Mouse (Mus musculus) neural tube, embryonic 11.5 days (tissue): ENCODE results near the gene Zfp423. TPM values are rescaled to one million over a fixed set of nuclear protein-coding genes. Genes with fewer than 3 reads are reported as not detected.

Experiments used
- ATAC-seq: fragments of 200-750 bp; cut with Nextera tagmentation; 2 replicates; pipeline ENCODE4 v1.8.0; 2017; ENCODE audit warnings: moderate number of reproducible peaks, mild to moderate bottlenecking, moderate TSS enrichment, moderate library complexity; ENCODE audit not compliant: insufficient read depth, low FRiP score, low TSS enrichment
- DNase-seq: peaks from one replicate; pipeline ENCODE4 v3.0.0-alpha.2; 2015; ENCODE audit warnings: low spot score
- H3K27ac ChIP-seq: fragments of 300-500 bp; sonication (generic); 2 replicates; pipeline ENCODE4 v1.5.1; 2014; ENCODE audit warnings: low read depth, mild to moderate bottlenecking, low read length
- H3K27me3 ChIP-seq: fragments of 300-500 bp; sonication (generic); 2 replicates; pipeline ENCODE4 v1.6.1; 2014; ENCODE audit warnings: mild to moderate bottlenecking, low read length, mixed read lengths; ENCODE audit not compliant: control insufficient read depth, insufficient read depth
- H3K36me3 ChIP-seq: fragments of 300-500 bp; sonication (generic); 2 replicates; pipeline ENCODE4 v1.6.1; 2014; ENCODE audit warnings: mild to moderate bottlenecking, low read length, moderate library complexity, mixed read lengths; ENCODE audit not compliant: control insufficient read depth, insufficient read depth
- H3K4me1 ChIP-seq: fragments of 300-500 bp; sonication (generic); 2 replicates; pipeline ENCODE4 v1.6.1; 2014; ENCODE audit warnings: low read length, mixed read lengths; ENCODE audit not compliant: control insufficient read depth, insufficient read depth
- H3K4me2 ChIP-seq: fragments of 300-500 bp; sonication (generic); 2 replicates; pipeline ENCODE4 v1.6.1; 2014; ENCODE audit warnings: low read depth, mild to moderate bottlenecking, moderate library complexity
- H3K4me3 ChIP-seq: fragments of 300-500 bp; sonication (generic); 2 replicates; pipeline ENCODE4 v1.5.1; 2014; ENCODE audit warnings: low read depth, low read length
- H3K9ac ChIP-seq: fragments of 300-500 bp; sonication (generic); 2 replicates; pipeline ENCODE4 v1.6.1; 2014; ENCODE audit warnings: mild to moderate bottlenecking, low read length
- H3K9me3 ChIP-seq: fragments of 300-500 bp; sonication (generic); 2 replicates; pipeline ENCODE4 v1.6.1; 2016; ENCODE audit warnings: low read length; ENCODE audit not compliant: control insufficient read depth
- WGBS: fragments of 180-500 bp; shearing (Covaris S2); extraction: QIAGEN DNeasy Blood & Tissue Kit; methylation state at CpG from one replicate; pipeline ENCODE4 v1.1.7; 2014; 5-methylcytosine and 5-hydroxymethylcytosine counted together
- polyA plus RNA-seq: library from polyadenylated mRNA; unstranded; fragments of >200 nt; fragmentation: Nextera tagmentation; extraction: Ambion mirVana; gene quantifications from 2 replicates; pipeline ENCODE4 v1.2.1, GENCODE M21; 2014

The Zfp423 gene
- polyA plus RNA-seq, 1 experiment from 2014 or later = 40.7 TPM

- H3K27me3 ChIP-seq = no peaks in the 10 kb centered on the region
- H3K4me2 ChIP-seq = no peak overlapping the region
- H3K27ac ChIP-seq = no peak overlapping the region
- DNase-seq (no peak), ATAC-seq (no peak)
- peaks cover 5% of the 10 kb centered on the region for H3K4me1 ChIP-seq
- H3K4me3 ChIP-seq = no peak overlapping the region
- no peaks in the 10 kb centered on the region for H3K9me3 ChIP-seq
- no peak overlapping the region for H3K9ac ChIP-seq
- WGBS = 85% methylated on average over 11 of the region's 11 CpGs
- H3K36me3 ChIP-seq = no peaks in the 10 kb centered on the region
These were observed 218.4 kb downstream of the Zfp423 start for GRCm38 (mm10) chr8:87740946-87741530.

GRCm38 (mm10) chr8:87737900-87738299 lies 221.5 kb downstream of the Zfp423 start:
- H3K9me3 ChIP-seq = no peaks in the 10 kb centered on the region
- DNase-seq (no peak), ATAC-seq (no peak)
- H3K27me3 ChIP-seq = no peaks in the 10 kb centered on the region
- H3K36me3 ChIP-seq = no peaks in the 10 kb centered on the region
- H3K4me2 ChIP-seq = no peak overlapping the region
- H3K4me1 ChIP-seq = peaks cover 3% of the 10 kb centered on the region; the same call in 1 of the 2 replicates
- no peak overlapping the region for H3K4me3 ChIP-seq
- 78% methylated on average over 11 of the region's 11 CpGs for WGBS
- H3K27ac ChIP-seq = no peak overlapping the region
- H3K9ac ChIP-seq = no peak overlapping the region

- no peaks in the 10 kb centered on the region for H3K9me3 ChIP-seq
- no peak overlapping the region for H3K27ac ChIP-seq
- whole genome bisulfite sequencing = 57% methylated on average over 4 of the region's 4 CpGs
- H3K27me3 ChIP-seq = no peaks in the 10 kb centered on the region
- no peak overlapping the region for H3K4me2 ChIP-seq
- ATAC-seq (no peak), DNase-seq (no peak)
- H3K4me3 ChIP-seq = no peak overlapping the region
- peaks cover 3% of the 10 kb centered on the region; the same call in 1 of the 2 replicates for H3K4me1 ChIP-seq
- H3K36me3 ChIP-seq = no peaks in the 10 kb centered on the region
- no peak overlapping the region for H3K9ac ChIP-seq
These were observed 224.5 kb downstream of the Zfp423 start for GRCm38 (mm10) chr8:87734902-87735301.

GRCm38 (mm10) chr8:87734496-87734895 lies 224.9 kb downstream of the Zfp423 start:
- H3K27me3 ChIP-seq = no peaks in the 10 kb centered on the region
- DNase-seq = no peak
- no peak overlapping the region for H3K4me2 ChIP-seq
- no peak overlapping the region for H3K4me3 ChIP-seq
- peaks cover 3% of the 10 kb centered on the region; the same call in 1 of the 2 replicates for H3K4me1 ChIP-seq
- H3K36me3 ChIP-seq = no peaks in the 10 kb centered on the region; the same call in 1 of the 2 replicates
- H3K9me3 ChIP-seq = no peaks in the 10 kb centered on the region
- WGBS = 55% methylated on average over 7 of the region's 7 CpGs
- no peak for ATAC-seq
- no peak overlapping the region for H3K9ac ChIP-seq
- H3K27ac ChIP-seq = no peak overlapping the region

- no peak overlapping the region for H3K4me3 ChIP-seq
- no peaks in the 10 kb centered on the region; the same call in 1 of the 2 replicates for H3K36me3 ChIP-seq
- peaks cover 3% of the 10 kb centered on the region; the same call in 1 of the 2 replicates for H3K4me1 ChIP-seq
- DNase-seq (no peak), ATAC-seq (no peak)
- no peak overlapping the region for H3K27ac ChIP-seq
- no peak overlapping the region for H3K9ac ChIP-seq
- 97% methylated on average over 12 of the region's 12 CpGs for WGBS
- no peak overlapping the region for H3K4me2 ChIP-seq
- H3K9me3 ChIP-seq = no peaks in the 10 kb centered on the region
- H3K27me3 ChIP-seq = no peaks in the 10 kb centered on the region
These were observed 228.3 kb downstream of the Zfp423 start for GRCm38 (mm10) chr8:87731062-87731461.

GRCm38 (mm10) chr8:87723015-87723414 lies 236.4 kb downstream of the Zfp423 start:
- no peak for DNase-seq

GRCm38 (mm10) chr8:87719137-87719815 lies 240.1 kb downstream of the Zfp423 start:
- no peaks in the 10 kb centered on the region for H3K9me3 ChIP-seq
- H3K27ac ChIP-seq = no peak overlapping the region
- H3K27me3 ChIP-seq = no peaks in the 10 kb centered on the region
- DNase-seq (no peak), ATAC-seq (no peak)
- H3K4me2 ChIP-seq = no peak overlapping the region
- peaks cover 20% of the 10 kb centered on the region for H3K4me1 ChIP-seq
- 69% methylated on average over 27 of the region's 27 CpGs for WGBS
- H3K4me3 ChIP-seq = no peak overlapping the region
- no peak overlapping the region for H3K9ac ChIP-seq
- H3K36me3 ChIP-seq = no peaks in the 10 kb centered on the region

More at GRCm38 (mm10) chr8:87723015-87723414, 236.4 kb downstream of the Zfp423 start:
- Histone ChIP-seq H3K4me1 (peaks cover 6% of the 10 kb centered on the region; the same call in 1 of the 2 replicates), H3K36me3 (no peaks in the 10 kb centered on the region), H3K4me2 (no peak overlapping the region), H3K9ac (no peak overlapping the region), H3K27me3 (no peaks in the 10 kb centered on the region), H3K27ac (no peak overlapping the region), H3K4me3 (no peak overlapping the region), H3K9me3 (no peaks in the 10 kb centered on the region)
- WGBS = 67% methylated on average over 8 of the region's 8 CpGs
- ATAC-seq = no peak

- H3K4me3 ChIP-seq = no peak overlapping the region
- H3K9me3 ChIP-seq = no peaks in the 10 kb centered on the region
- H3K4me2 ChIP-seq = no peak overlapping the region
- 83% methylated on average over 5 of the region's 5 CpGs for WGBS
- peaks cover 20% of the 10 kb centered on the region for H3K4me1 ChIP-seq
- H3K36me3 ChIP-seq = no peaks in the 10 kb centered on the region
- H3K27me3 ChIP-seq = no peaks in the 10 kb centered on the region
- H3K27ac ChIP-seq = no peak overlapping the region
- ATAC-seq (no peak), DNase-seq (no peak)
- no peak overlapping the region for H3K9ac ChIP-seq
These were observed 241.9 kb downstream of the Zfp423 start for GRCm38 (mm10) chr8:87717445-87717844.
